Mouse (Mus musculus): ENCODE results near the gene Tfe3.

DNA sequence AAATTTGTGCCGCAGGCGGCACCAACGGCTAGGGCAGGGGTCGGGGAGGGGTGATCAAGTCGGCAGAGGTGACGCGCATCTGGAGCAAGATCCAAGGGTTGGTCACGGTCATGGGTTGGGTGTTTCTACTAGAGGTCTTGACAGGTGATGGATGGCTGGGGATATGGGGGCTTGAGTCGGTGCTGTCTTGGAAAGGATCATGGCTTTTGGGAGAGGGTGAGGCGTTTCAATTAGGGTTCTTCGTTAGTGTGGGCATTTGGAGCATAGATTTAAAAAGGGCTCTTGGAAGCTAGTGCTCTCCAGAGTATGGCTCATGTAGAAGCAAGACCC, 40.1 kb upstream of the Tfe3 start:
- TF ChIP-seq CTCF (IDR thresholded peaks at IDR 0.05; ENCODE audit: insufficient read depth, low read length) (no peak), POLR2A (IDR thresholded peaks at IDR 0.05; ENCODE audit: borderline replicate concordance, extremely low read depth, low read depth, low read length) (0 out of 2 replicates have a peak, but pooled peaks have one; percentile 56)
